Mouse (Mus musculus) liver, embryonic 11.5 days (tissue): Measurements from ENCODE around the gene Gdpd5. TPM values are rescaled to one million over a fixed set of nuclear protein-coding genes. Genes with fewer than 3 reads are reported as not detected.
"Not testable (repeated sequence)": the region's sequence is repeated elsewhere in the genome, so short reads cannot be mapped to it uniquely, and the experiment has no call there.

Source experiments
- ATAC-seq: fragments of 200-750 bp; cut with Nextera tagmentation; replicated peaks from 2 replicates; pipeline ENCODE4 v1.8.0; 2017; ENCODE audit warnings: moderate number of reproducible peaks, mild to moderate bottlenecking, moderate TSS enrichment, moderate library complexity; ENCODE audit not compliant: low FRiP score
- DNase-seq: peaks from one replicate; pipeline ENCODE4 v3.0.0-alpha.2; 2017; ENCODE audit warnings: low spot score
- H3K27ac ChIP-seq: fragments of 300-500 bp; sonication (generic); 2 replicates; pipeline ENCODE4 v1.5.1; 2014; ENCODE audit warnings: mild to moderate bottlenecking, low read depth, low read length, control low read depth
- H3K27me3 ChIP-seq: fragments of 300-500 bp; sonication (generic); replicated peaks from 2 replicates; pipeline ENCODE4 v1.6.1; 2014; ENCODE audit warnings: low read length, mixed read lengths; ENCODE audit not compliant: control insufficient read depth, insufficient read depth
- H3K36me3 ChIP-seq: fragments of 300-500 bp; sonication (generic); 2 replicates; pipeline ENCODE4 v1.6.1; 2014; ENCODE audit warnings: mild to moderate bottlenecking, low read length, moderate library complexity, mixed read lengths; ENCODE audit not compliant: control insufficient read depth, insufficient read depth
- H3K4me1 ChIP-seq: fragments of 300-500 bp; sonication (generic); replicated peaks from 2 replicates; pipeline ENCODE4 v1.6.1; 2014; ENCODE audit warnings: low read length, mixed read lengths; ENCODE audit not compliant: control insufficient read depth, insufficient read depth
- H3K4me2 ChIP-seq: fragments of 300-500 bp; sonication (generic); 2 replicates; pipeline ENCODE4 v1.6.1; 2014; ENCODE audit warnings: mild to moderate bottlenecking, control low read depth, moderate library complexity
- H3K4me3 ChIP-seq: fragments of 300-500 bp; sonication (generic); 2 replicates; pipeline ENCODE4 v1.5.1; 2014; ENCODE audit warnings: low read depth, low read length, control low read depth
- H3K9ac ChIP-seq: fragments of 300-500 bp; sonication (generic); 2 replicates; pipeline ENCODE4 v1.6.1; 2014; ENCODE audit warnings: low read depth, low read length, control low read depth
- H3K9me3 ChIP-seq: fragments of 300-500 bp; sonication (generic); 2 replicates; pipeline ENCODE4 v1.6.1; 2016; ENCODE audit warnings: low read length, inconsistent platforms, mixed read lengths; ENCODE audit not compliant: control insufficient read depth
- WGBS: fragments of 180-500 bp; shearing (Covaris S2); extraction: QIAGEN DNeasy Blood & Tissue Kit; methylation state at CpG from one replicate; pipeline ENCODE4 v1.1.7; 2014; 5-methylcytosine and 5-hydroxymethylcytosine counted together
- polyA plus RNA-seq: library from polyadenylated mRNA; unstranded; fragments of >200 nt; fragmentation: Nextera tagmentation; extraction: Ambion mirVana; gene quantifications from 2 replicates; pipeline ENCODE4 v1.2.1, GENCODE M21; 2014

The Gdpd5 gene
- polyA plus RNA-seq, 1 experiment from 2014 or later = 5.7 TPM

DNA sequence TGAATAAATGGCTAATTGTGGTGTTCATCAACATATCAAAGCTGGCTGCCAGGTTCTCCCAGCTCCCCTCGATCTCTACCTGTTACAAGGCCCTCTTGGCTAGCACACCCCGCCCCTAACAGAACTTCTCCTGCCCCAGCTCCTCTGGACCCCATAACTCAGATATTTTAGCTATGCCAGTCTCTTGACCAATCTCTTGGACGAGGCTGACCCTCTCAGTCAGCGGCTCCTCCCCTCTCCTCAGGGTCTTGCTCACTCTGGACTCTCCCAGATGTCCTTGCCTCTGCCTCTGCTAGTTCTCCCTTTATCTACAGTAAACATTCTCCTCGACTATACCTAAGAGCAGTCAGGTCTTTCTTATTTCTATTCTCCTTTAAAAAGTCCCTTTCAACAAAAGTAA lies 119.4 kb downstream of the Gdpd5 start:
- H3K4me2 ChIP-seq = peak overlapping the region; percentile 30; the same call in 1 of the 2 replicates
- no peak overlapping the region for H3K4me3 ChIP-seq
- WGBS = 33% methylated on average over 5 of the region's 5 CpGs
- peaks cover 7% of the 10 kb centered on the region for H3K4me1 ChIP-seq
- peak overlapping the region; percentile 54; the same call in 1 of the 2 replicates for H3K27ac ChIP-seq
- H3K9me3 ChIP-seq = no peaks in the 10 kb centered on the region
- ATAC-seq (peak; percentile 85), DNase-seq (peak; percentile 41)
- no peaks in the 10 kb centered on the region for H3K36me3 ChIP-seq
- H3K27me3 ChIP-seq = no peaks in the 10 kb centered on the region
- H3K9ac ChIP-seq = 0 out of 2 replicates have a peak overlapping the region, but pooled peaks have one; percentile 36

DNA sequence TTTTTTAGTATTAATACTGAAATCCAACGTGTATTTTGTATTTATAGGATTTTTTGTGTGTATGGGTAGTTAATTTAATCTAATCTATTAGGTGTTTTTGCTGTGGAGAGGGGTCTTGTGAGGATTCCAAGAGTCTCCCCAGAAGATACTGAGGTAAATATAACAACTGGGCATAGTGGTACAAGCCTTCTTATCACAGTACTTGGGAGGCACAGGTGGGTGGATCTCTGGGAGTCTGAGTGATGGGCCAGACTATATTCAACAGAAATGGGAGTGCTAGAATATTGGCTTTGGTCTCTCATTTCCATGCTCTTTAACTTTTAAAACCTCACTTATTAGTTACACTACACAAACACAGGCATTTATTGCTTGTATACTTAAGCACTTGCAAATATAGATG lies 119.9 kb downstream of the Gdpd5 start:
- ATAC-seq = peak; percentile 85
- Histone ChIP-seq H3K9ac (no peak overlapping the region), H3K36me3 (no peaks in the 10 kb centered on the region), H3K9me3 (no peaks in the 10 kb centered on the region), H3K4me1 (peaks cover 7% of the 10 kb centered on the region), H3K27me3 (no peaks in the 10 kb centered on the region), H3K27ac (0 out of 2 replicates have a peak overlapping the region, but pooled peaks have one; percentile 25), H3K4me2 (no peak overlapping the region), H3K4me3 (no peak overlapping the region)
- WGBS = 52% methylated on average over 1 of the region's 1 CpGs
- DNase-seq = no peak

DNA sequence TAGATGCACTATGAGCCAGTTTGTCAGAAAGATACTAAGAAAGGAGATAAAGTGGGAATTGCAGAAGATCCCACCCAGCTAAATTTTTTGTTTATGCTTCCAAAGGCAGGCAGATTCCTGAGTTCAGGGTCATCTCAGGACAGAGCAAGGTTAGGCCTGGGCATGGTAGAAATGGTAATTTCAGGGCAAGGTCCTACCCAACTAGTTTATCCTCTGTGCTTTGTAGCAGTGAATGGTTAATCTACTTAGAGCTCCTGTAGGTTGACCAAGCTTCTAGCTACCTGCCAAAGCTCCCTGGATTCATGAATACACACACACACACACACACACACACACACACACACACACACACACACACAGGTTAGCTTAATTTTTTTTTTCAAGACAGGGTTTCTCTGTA lies 123.3 kb downstream of the Gdpd5 start:
- Histone ChIP-seq H3K9ac (no peak overlapping the region), H3K4me1 (peaks cover 7% of the 10 kb centered on the region), H3K27ac (no peak overlapping the region), H3K36me3 (no peaks in the 10 kb centered on the region), H3K4me3 (no peak overlapping the region), H3K9me3 (no peaks in the 10 kb centered on the region), H3K27me3 (no peaks in the 10 kb centered on the region), H3K4me2 (no peak overlapping the region)
- DNase-seq (no peak), ATAC-seq (no peak)

DNA sequence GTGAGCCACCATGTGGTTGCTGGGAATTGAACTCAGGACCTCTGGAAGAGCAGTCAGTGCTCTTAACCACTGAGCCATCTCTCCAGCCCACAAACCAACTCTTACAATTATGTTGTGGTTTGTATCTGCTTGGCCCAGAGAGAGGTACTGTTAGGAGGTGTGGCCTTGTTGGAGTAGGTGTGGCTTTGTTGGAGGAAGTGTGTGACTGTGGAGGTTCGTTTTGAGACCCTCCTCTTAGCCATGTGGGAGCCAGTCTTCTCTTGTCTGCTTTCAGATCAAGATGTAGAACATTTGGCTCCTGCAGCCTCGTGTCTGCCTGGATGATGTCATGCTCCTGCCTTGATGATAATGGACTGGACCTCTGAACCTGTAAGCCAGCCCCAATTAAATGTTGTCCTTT lies 127.0 kb downstream of the Gdpd5 start:
- H3K27me3 ChIP-seq, H3K9ac ChIP-seq, H3K27ac ChIP-seq, H3K9me3 ChIP-seq, H3K4me1 ChIP-seq, H3K4me3 ChIP-seq, DNase-seq, H3K4me2 ChIP-seq, H3K36me3 ChIP-seq: not testable (repeated sequence)
- 16% methylated on average over 2 of the region's 2 CpGs for WGBS
- ATAC-seq = peak; percentile 80

DNA sequence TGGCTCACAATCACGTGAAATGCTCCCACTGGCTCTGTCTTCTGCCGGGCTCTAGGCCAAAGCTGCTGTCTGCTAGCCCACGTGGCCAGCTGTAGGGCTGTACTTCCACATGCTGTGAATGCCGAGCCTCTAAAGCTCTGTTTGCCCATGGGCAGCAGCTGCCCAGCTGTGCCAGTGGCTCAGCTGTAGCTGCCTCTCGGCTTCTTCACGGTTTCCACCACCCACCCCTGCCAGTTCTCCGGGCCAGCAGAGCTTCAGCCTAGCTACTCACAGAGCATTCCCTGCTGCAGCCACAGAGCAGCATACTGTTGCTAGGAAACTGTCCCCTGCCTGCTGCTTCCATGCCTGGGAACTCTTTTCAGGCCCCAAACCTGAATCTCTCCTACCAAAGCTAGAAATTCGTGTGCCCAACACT lies 128.9 kb downstream of the Gdpd5 start:
- H3K27me3 ChIP-seq = no peaks in the 10 kb centered on the region
- H3K36me3 ChIP-seq = no peaks in the 10 kb centered on the region
- no peak overlapping the region for H3K9ac ChIP-seq
- WGBS = 36% methylated on average over 8 of the region's 8 CpGs
- H3K4me3 ChIP-seq = no peak overlapping the region
- DNase-seq = no peak
- no peaks in the 10 kb centered on the region for H3K9me3 ChIP-seq
- ATAC-seq = no peak
- H3K4me2 ChIP-seq = no peak overlapping the region
- H3K27ac ChIP-seq = no peak overlapping the region
- H3K4me1 ChIP-seq = no peaks in the 10 kb centered on the region; the same call in 1 of the 2 replicates

Other genes starting within 250 kb of the Gdpd5 start
- 14.5 and 16.2 TPM in 2 replicates for gene Uvrag, start 240.3 kb upstream of the Gdpd5 start, polyA plus RNA-seq
- 59.9 and 60.1 TPM in 2 replicates for gene Dgat2, start 198.7 kb upstream of the Gdpd5 start, polyA plus RNA-seq
- 37.8 and 42.2 TPM in 2 replicates for gene Mogat2, start 142.8 kb upstream of the Gdpd5 start, polyA plus RNA-seq
- gene Map6, start 114.0 kb upstream of the Gdpd5 start, polyA plus RNA-seq = 0.32 and 0.69 TPM in 2 replicates
- 224 and 232 TPM in 2 replicates for gene Serpinh1, start 28.2 kb upstream of the Gdpd5 start, polyA plus RNA-seq
- 0.23 and 0.32 TPM in 2 replicates for gene Klhl35, start 84.6 kb downstream of the Gdpd5 start, polyA plus RNA-seq
- 934 and 944 TPM in 2 replicates for gene Rps3, start 102.3 kb downstream of the Gdpd5 start, polyA plus RNA-seq
- 27.9 and 28.9 TPM in 2 replicates for gene Arrb1, start 154.1 kb downstream of the Gdpd5 start, polyA plus RNA-seq
- gene Tpbgl, start 245.7 kb downstream of the Gdpd5 start, polyA plus RNA-seq = 0.53 and 0.78 TPM in 2 replicates